Mouse (Mus musculus) T-helper 17 cell (primary cell): ENCODE data around the gene Smok3c.
"Not testable (repeated sequence)": the region's sequence is repeated elsewhere in the genome, so short reads cannot be mapped to it uniquely, and the experiment has no call there.

Source experiments
- in situ Hi-C, 2 experiments: fragments of 300-600 bp; cut with MboI, MseI; formaldehyde crosslinking; loops; 1 replicate in 1 of 2; 2 replicates in 1 of 2; pipeline ENCODE4 v1.15.1; 2025; ENCODE audit warnings: high pct_unique_total_duplicates in 2 of 2

Smok3c gene

GRCm38 (mm10) chr5:138052894-138053293 lies at the start of gene Smok3c:
Gene Smok3c, plus strand, starts transcription at chr5:138053194.
- in situ Hi-C loops = loop anchor here (5.0 kb wide), 2 partner anchors 36 to 41 kb away; no protein-coding TSS in a partner anchor

GRCm38 (mm10) chr5:138009437-138009836 lies 43.6 kb upstream of the Smok3c start:
- in situ Hi-C loops = no loop called here

GRCm38 (mm10) chr5:138012382-138012781 lies 40.6 kb upstream of the Smok3c start:
- in situ Hi-C loops = loop anchor here in 1 of 2 experiments (5.0 kb wide), 1 partner anchor 40 kb away; the partner anchor contains the start of gene Smok3c

- in situ Hi-C loops = loop anchor here in 1 of 2 experiments (5.0 kb wide), 1 partner anchor 36 kb away; the partner anchor contains the start of gene Smok3c
Observed at GRCm38 (mm10) chr5:138016530-138016929, 36.5 kb upstream of the Smok3c start.

GRCm38 (mm10) chr5:138016997-138017396 lies 36.0 kb upstream of the Smok3c start:
- in situ Hi-C loops = loop anchor here in 1 of 2 experiments (5.0 kb wide), 1 partner anchor 35 kb away; the partner anchor contains the start of gene Smok3c

GRCm38 (mm10) chr5:138019577-138019976 lies 33.4 kb upstream of the Smok3c start:
- in situ Hi-C loops = loop anchor here in 1 of 2 experiments (5.0 kb wide), 1 partner anchor 33 kb away; the partner anchor contains the start of gene Smok3c

GRCm38 (mm10) chr5:138020961-138021479 lies 32.0 kb upstream of the Smok3c start, which contains the start of the genes Smok3a and Smok3b:
Gene Smok3a, plus strand, starts transcription at chr5:138021261.
Gene Smok3b, plus strand, starts transcription at chr5:138021429.
- in situ Hi-C loops = not testable (repeated sequence)

GRCm38 (mm10) chr5:138073803-138074202 lies 20.8 kb downstream of the Smok3c start:
- in situ Hi-C loops = no loop called here

- in situ Hi-C loops = no loop called here
Observed at GRCm38 (mm10) chr5:138075684-138076083, 22.7 kb downstream of the Smok3c start.

- in situ Hi-C loops = no loop called here
Observed at GRCm38 (mm10) chr5:138076148-138076547, 23.2 kb downstream of the Smok3c start.

- in situ Hi-C loops = loop anchor here in 1 of 2 experiments (5.0 kb wide), 1 partner anchor 57 kb away; no protein-coding TSS in a partner anchor
Observed at GRCm38 (mm10) chr5:138080456-138080855, 27.5 kb downstream of the Smok3c start.

GRCm38 (mm10) chr5:138081446-138081845 lies 28.5 kb downstream of the Smok3c start:
- in situ Hi-C loops = loop anchor here in 1 of 2 experiments (5.0 kb wide), 1 partner anchor 56 kb away; no protein-coding TSS in a partner anchor

GRCm38 (mm10) chr5:138083318-138083900 lies 30.4 kb downstream of the Smok3c start:
- in situ Hi-C loops = loop anchor here in 1 of 2 experiments (5.0 kb wide), 1 partner anchor 54 kb away; no protein-coding TSS in a partner anchor

GRCm38 (mm10) chr5:138083936-138084335 lies 30.9 kb downstream of the Smok3c start:
- in situ Hi-C loops = loop anchor here in 1 of 2 experiments (5.0 kb wide), 1 partner anchor 53 kb away; no protein-coding TSS in a partner anchor

- in situ Hi-C loops = loop anchor here in 1 of 2 experiments (5.0 kb wide), 1 partner anchor 53 kb away; no protein-coding TSS in a partner anchor
Observed at GRCm38 (mm10) chr5:138084507-138084906, 31.5 kb downstream of the Smok3c start.

GRCm38 (mm10) chr5:138084996-138085395 lies 32.0 kb downstream of the Smok3c start, which contains the start of gene Zkscan1:
Gene Zkscan1, plus strand, starts transcription at chr5:138085084.
- in situ Hi-C loops = loop anchor here in 1 of 2 experiments (5.0 kb wide), 1 partner anchor 52 kb away; no protein-coding TSS in a partner anchor

GRCm38 (mm10) chr5:138085421-138085911 lies 32.5 kb downstream of the Smok3c start:
- in situ Hi-C loops = no loop called here

- in situ Hi-C loops = no loop called here
Observed at GRCm38 (mm10) chr5:138086842-138087241, 33.8 kb downstream of the Smok3c start.

GRCm38 (mm10) chr5:138088366-138088765 lies 35.4 kb downstream of the Smok3c start:
- in situ Hi-C loops = no loop called here

- in situ Hi-C loops = no loop called here
Observed at GRCm38 (mm10) chr5:138089108-138089551, 36.1 kb downstream of the Smok3c start.

GRCm38 (mm10) chr5:138090271-138090670 lies 37.3 kb downstream of the Smok3c start:
- in situ Hi-C loops = no loop called here

- in situ Hi-C loops = no loop called here
Observed at GRCm38 (mm10) chr5:138090737-138091136, 37.7 kb downstream of the Smok3c start.
